Mouse (Mus musculus) cerebellum, adult 2 months (tissue): ENCODE results near the gene Hhat.

Experiments used
- CTCF ChIP-seq: fragments of 200-500 bp; IDR thresholded peaks from 2 replicates; pipeline ENCODE4 v1.5.1; 2011; ENCODE audit warnings: low read depth, mild to moderate bottlenecking, control low read depth, low read length, moderate library complexity, borderline replicate concordance; ENCODE audit not compliant: insufficient read depth
- POLR2A ChIP-seq: fragments of 200-500 bp; IDR thresholded peaks from 2 replicates; pipeline ENCODE4 v1.6.1; 2011; ENCODE audit warnings: low read length, control low read depth, borderline replicate concordance; ENCODE audit not compliant: insufficient read depth

DNA sequence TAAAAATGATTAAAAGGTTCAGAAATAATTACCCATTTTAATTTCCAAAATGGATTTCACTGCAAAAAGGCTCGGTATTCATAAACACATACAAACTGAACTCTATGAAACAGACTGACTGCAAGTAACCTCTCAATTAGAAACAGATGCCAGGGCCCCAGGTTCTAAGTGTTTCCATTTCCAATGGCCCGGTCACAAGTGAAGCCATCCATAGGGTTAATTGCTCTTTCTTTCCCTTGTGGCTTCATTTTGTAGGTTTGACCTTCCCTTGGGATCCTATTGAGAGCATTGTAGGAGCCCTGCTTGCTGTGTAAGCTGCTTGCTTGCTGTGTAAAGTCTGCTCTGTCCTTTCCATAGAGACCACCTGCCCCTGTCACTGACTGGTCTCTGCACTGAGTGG lies 123.7 kb downstream of the Hhat start:
- TF ChIP-seq POLR2A (no peak), CTCF (no peak)
